Mouse (Mus musculus): ENCODE measurements around the gene Zfp219.

- TF ChIP-seq MAX (IDR thresholded peaks at IDR 0.05) = no peak
- TF ChIP-seq CTCF (IDR thresholded peaks at IDR 0.05; ENCODE audit: control insufficient read depth, insufficient read depth, insufficient read length) = no peak
- TF ChIP-seq USF1 (IDR thresholded peaks at IDR 0.05; ENCODE audit: low read depth) = no peak
- TF ChIP-seq CEBPB (IDR thresholded peaks at IDR 0.05; ENCODE audit: low read depth) = no peak
Measured at GRCm38 (mm10) chr14:52005141-52005540, 15.4 kb downstream of the Zfp219 start.
